Mouse (Mus musculus) olfactory bulb, adult 2 months (tissue): ENCODE measurements around the gene Hdac9.

Experiments
- CTCF ChIP-seq: fragments of 200-500 bp; IDR thresholded peaks from 2 replicates; pipeline ENCODE4 v1.5.1; 2012; ENCODE audit warnings: low read depth, mild to moderate bottlenecking, low read length, moderate library complexity; ENCODE audit not compliant: insufficient read depth
- POLR2A ChIP-seq: fragments of 200-500 bp; IDR thresholded peaks from 2 replicates; pipeline ENCODE4 v1.6.1; 2012; ENCODE audit warnings: mild to moderate bottlenecking, low read depth, low read length, moderate library complexity; ENCODE audit not compliant: insufficient read depth

GRCm38 (mm10) chr12:34714266-34714939, 202.5 kb downstream of the Hdac9 start:
- TF ChIP-seq POLR2A (no peak), CTCF (no peak)
